Mouse (Mus musculus) right cerebral cortex, postnatal 4 days (tissue): ENCODE results near the gene Sardh.

ENCODE experiments used
- DNase-seq: peaks from one replicate; pipeline ENCODE4 v3.0.0-alpha.2; 2022

The Sardh gene

GRCm38 (mm10) chr2:27248211-27248610 is at the start of gene Sardh:
Gene Sardh, minus strand, starts transcription at chr2:27248337.
- no peak for DNase-seq

- no peak for DNase-seq
These were observed 48.7 kb upstream of the Sardh start for GRCm38 (mm10) chr2:27296656-27297406.

- no peak for DNase-seq
These were observed 46.6 kb upstream of the Sardh start for GRCm38 (mm10) chr2:27294777-27295176.

GRCm38 (mm10) chr2:27289019-27289418 is 40.9 kb upstream of the Sardh start:
- DNase-seq: peak; percentile 92

- no peak for DNase-seq
These were observed 39.0 kb upstream of the Sardh start for GRCm38 (mm10) chr2:27286971-27287710.

- no peak for DNase-seq
These were observed 36.3 kb upstream of the Sardh start for GRCm38 (mm10) chr2:27284441-27284840.

- DNase-seq: no peak
These were observed 33.6 kb upstream of the Sardh start for GRCm38 (mm10) chr2:27281771-27282170.

- DNase-seq: peak; percentile 83
These were observed 32.9 kb upstream of the Sardh start for GRCm38 (mm10) chr2:27280920-27281611.

- DNase-seq: no peak
These were observed 30.7 kb upstream of the Sardh start for GRCm38 (mm10) chr2:27278859-27279258.

- DNase-seq: no peak
These were observed 20.2 kb upstream of the Sardh start for GRCm38 (mm10) chr2:27268325-27268724.

GRCm38 (mm10) chr2:27265819-27266218 is 17.7 kb upstream of the Sardh start:
- DNase-seq: no peak

GRCm38 (mm10) chr2:27262984-27263383 is 14.8 kb upstream of the Sardh start:
- DNase-seq: no peak

- no peak for DNase-seq
These were observed 3.3 kb upstream of the Sardh start for GRCm38 (mm10) chr2:27251434-27251833.

- DNase-seq: no peak
These were observed 662 bp downstream of the Sardh start for GRCm38 (mm10) chr2:27247487-27247863.

GRCm38 (mm10) chr2:27246712-27247486 is 1.2 kb downstream of the Sardh start:
- peak; percentile 64 for DNase-seq

- DNase-seq: no peak
These were observed 2.2 kb downstream of the Sardh start for GRCm38 (mm10) chr2:27245947-27246346.

- peak; percentile 67 for DNase-seq
These were observed 10.8 kb downstream of the Sardh start for GRCm38 (mm10) chr2:27237342-27237741.

- peak; percentile 90 for DNase-seq
These were observed 12.4 kb downstream of the Sardh start for GRCm38 (mm10) chr2:27235729-27236128.

- no peak for DNase-seq
These were observed 15.8 kb downstream of the Sardh start for GRCm38 (mm10) chr2:27232376-27232775.

- no peak for DNase-seq
These were observed 18.5 kb downstream of the Sardh start for GRCm38 (mm10) chr2:27229481-27230105.

- no peak for DNase-seq
These were observed 19.2 kb downstream of the Sardh start for GRCm38 (mm10) chr2:27228809-27229480.

- no peak for DNase-seq
These were observed 21.6 kb downstream of the Sardh start for GRCm38 (mm10) chr2:27226572-27226971.
